Mouse (Mus musculus): ENCODE results near the gene Il19.
A peak's percentile ranks its signal among the peaks of the same experiment; 100 is the strongest.

DNA sequence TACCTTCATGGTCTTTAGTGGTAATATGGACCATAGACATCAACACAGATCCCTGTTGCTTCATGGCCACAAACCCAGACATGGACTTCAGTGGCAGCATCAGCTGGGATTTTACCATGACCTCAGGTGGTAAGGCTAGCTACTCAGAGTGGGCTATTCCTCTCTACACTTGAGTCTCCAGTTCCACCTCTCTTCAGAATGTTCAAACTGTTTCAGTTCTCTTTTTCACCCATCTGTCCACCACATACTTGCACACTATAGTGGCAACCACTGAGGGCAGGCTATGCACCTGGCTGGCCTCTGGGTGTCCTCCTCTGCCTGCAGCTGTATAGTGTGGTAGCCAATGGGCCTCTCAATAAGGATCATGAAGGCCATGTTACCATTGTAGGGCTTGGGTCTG is 47.5 kb upstream of the Il19 start:
- TF ChIP-seq EP300 (optimal IDR thresholded peaks at IDR 0.05) (no peak), CTCF (IDR thresholded peaks at IDR 0.05; ENCODE audit: low read depth) (peak; percentile 50)

All from stomach, postnatal 0 days (tissue).